Mouse (Mus musculus) liver (tissue): Measurements from ENCODE around the gene Mfsd5.

Source experiments
- DNase-seq: peaks from one replicate; pipeline ENCODE4 v3.0.0-alpha.2; 2020; ENCODE audit warnings: mixed read lengths

Gene Mfsd5

GRCm38 (mm10) chr15:102248131-102248811, 31.0 kb upstream of the Mfsd5 start:
- no peak for DNase-seq

GRCm38 (mm10) chr15:102248812-102249191, 30.5 kb upstream of the Mfsd5 start:
- DNase-seq: no peak

- DNase-seq: peak; percentile 55
Measured at GRCm38 (mm10) chr15:102249251-102249691, 30.0 kb upstream of the Mfsd5 start.

GRCm38 (mm10) chr15:102249967-102250366, 29.3 kb upstream of the Mfsd5 start:
- no peak for DNase-seq

GRCm38 (mm10) chr15:102250521-102250920, 28.7 kb upstream of the Mfsd5 start:
- no peak for DNase-seq

- DNase-seq: no peak
Measured at GRCm38 (mm10) chr15:102255547-102256255, 23.6 kb upstream of the Mfsd5 start.

- no peak for DNase-seq
Measured at GRCm38 (mm10) chr15:102256431-102257201, 22.6 kb upstream of the Mfsd5 start.

GRCm38 (mm10) chr15:102257202-102258075, 21.8 kb upstream of the Mfsd5 start, which contains the start of gene Rarg:
Gene Rarg (minus strand): TSS chr15:102257517.
- DNase-seq: no peak

GRCm38 (mm10) chr15:102258076-102258470, 21.2 kb upstream of the Mfsd5 start:
- no peak for DNase-seq

GRCm38 (mm10) chr15:102258581-102259253, 20.5 kb upstream of the Mfsd5 start:
- DNase-seq: no peak

GRCm38 (mm10) chr15:102262582-102262981, 16.7 kb upstream of the Mfsd5 start:
- DNase-seq: no peak

- no peak for DNase-seq
Measured at GRCm38 (mm10) chr15:102263037-102263436, 16.2 kb upstream of the Mfsd5 start.

- DNase-seq: no peak
Measured at GRCm38 (mm10) chr15:102265548-102265947, 13.7 kb upstream of the Mfsd5 start.

GRCm38 (mm10) chr15:102270274-102270960, 8.8 kb upstream of the Mfsd5 start, which contains the start of gene Gm9918:
Gene Gm9918 (plus strand): TSS chr15:102270563.
- no peak for DNase-seq

- no peak for DNase-seq
Measured at GRCm38 (mm10) chr15:102271441-102271840, 7.8 kb upstream of the Mfsd5 start.

GRCm38 (mm10) chr15:102273982-102274716, 5.1 kb upstream of the Mfsd5 start:
- DNase-seq: no peak

- DNase-seq: no peak
Measured at GRCm38 (mm10) chr15:102278726-102279091, 545 bp upstream of the Mfsd5 start.

- DNase-seq: peak; percentile 49
Measured at GRCm38 (mm10) chr15:102279783-102280520, 698 bp downstream of the Mfsd5 start.

GRCm38 (mm10) chr15:102280623-102281022, 1.4 kb downstream of the Mfsd5 start:
- DNase-seq: no peak
